8 mouse cellular contexts compared by ENCODE assay signal in genomic region chr5:100821375-100821774, GRCm38 (mm10). TPM values are rescaled to one million over a fixed set of nuclear protein-coding genes. Genes with fewer than 3 reads are reported as not detected.
A peak's percentile ranks its signal among the peaks of the same experiment; 100 is the strongest.
DNase-seq lines count a peak whose midpoint lies in the region; ATAC-seq and TF ChIP-seq lines count a peak whose summit lies in the region.

No protein-coding gene starts in this region.

- H3K4me3 ChIP-seq in heart, embryonic 14.5 days (ENCODE audit: control insufficient read depth in 1 of 2, insufficient read depth in 1 of 2, low read depth in 1 of 2, low read length in 2 of 2) = peak overlapping the region in 1 of 2 experiments; percentile 84; a peak in 2 of 4 replicates
- peak overlapping the region; percentile 90; the same call in 1 of the 2 replicates for H3K4me3 ChIP-seq in G1E (ENCODE audit: low read depth, low read length)
- H3K4me3 ChIP-seq in hindbrain, embryonic 11.5 days (ENCODE audit: low read depth, low read length) = no peak overlapping the region

- peak overlapping the region; percentile 97 for H3K9ac ChIP-seq in heart, embryonic 14.5 days (ENCODE audit: low read length)
- H3K9ac ChIP-seq in hindbrain, embryonic 11.5 days (ENCODE audit: low read depth, low read length) = no peak overlapping the region

- no peak overlapping the region for H3K27ac ChIP-seq in heart, embryonic 14.5 days (replicated peaks in 1 of 2; ENCODE audit: control insufficient read depth in 1 of 2, insufficient read depth in 1 of 2, low read depth in 2 of 2, low read length in 2 of 2)
- no peak overlapping the region for H3K27ac ChIP-seq in hindbrain, embryonic 11.5 days (ENCODE audit: low read depth, low read length)

- DNase-seq in heart, adult 9 months (ENCODE audit: low spot score in 2 of 2) = no peak
- DNase-seq in G1E (ENCODE audit: low spot score) = peak; percentile 37
- peak; percentile 6 for DNase-seq in hindbrain, embryonic 11.5 days (ENCODE audit: low spot score)
- DNase-seq in frontal cortex, adult 2 months (ENCODE audit: extremely low spot score in 1 of 2, low spot score in 1 of 2) = no peak
- DNase-seq in urinary bladder, postnatal 4 days (ENCODE audit: low spot score in 2 of 2) = no peak
- no peak for DNase-seq in cerebellum, adult 18-20 months

- peaks cover 21% of the 10 kb centered on the region for H3K36me3 ChIP-seq in heart, embryonic 14.5 days (ENCODE audit: control insufficient read depth, insufficient read depth, low read length)
- H3K36me3 ChIP-seq in G1E (replicated peaks) = peaks cover 25% of the 10 kb centered on the region
- no peaks in the 10 kb centered on the region for H3K36me3 ChIP-seq in hindbrain, embryonic 11.5 days (ENCODE audit: control insufficient read depth, insufficient read depth, low read length)

- H3K4me1 ChIP-seq in heart, embryonic 14.5 days (ENCODE audit: control insufficient read depth in 2 of 2, insufficient read depth in 2 of 2, low read length in 2 of 2) = peaks cover 0 to 8% of the 10 kb centered on the region in 2 experiments; a peak in 2 of 4 replicates
- peaks cover 21% of the 10 kb centered on the region for H3K4me1 ChIP-seq in G1E (ENCODE audit: insufficient read depth, low read depth, low read length)
- 0 out of 2 replicates have a peak, but pooled peaks cover 2% of the 10 kb centered on the region for H3K4me1 ChIP-seq in hindbrain, embryonic 11.5 days (replicated peaks; ENCODE audit: control insufficient read depth, insufficient read depth, low read length)

- H3K4me2 ChIP-seq in heart, embryonic 14.5 days (ENCODE audit: low read length) = peak overlapping the region; percentile 78
- peak overlapping the region; percentile 85; the same call in 1 of the 2 replicates for H3K4me2 ChIP-seq in hindbrain, embryonic 11.5 days (replicated peaks; ENCODE audit: low read depth, low read length)

- no peak for ATAC-seq in heart, embryonic 14.5 days (ENCODE audit: insufficient number of reproducible peaks, insufficient read depth, low FRiP score, low read depth)
- ATAC-seq in G1E (ENCODE audit: extremely low read depth, insufficient number of reproducible peaks, low FRiP score, poor library complexity, severe bottlenecking) = no peak
- ATAC-seq in hindbrain, embryonic 11.5 days (ENCODE audit: low FRiP score) = no peak
- peak; percentile 55 for ATAC-seq in megakaryocyte progenitor cell, adult 5-6 weeks (replicated peaks; ENCODE audit: poor library complexity)

- H3K9me3 ChIP-seq in heart, embryonic 14.5 days (ENCODE audit: control insufficient read depth, low read length) = no peaks in the 10 kb centered on the region
- no peaks in the 10 kb centered on the region for H3K9me3 ChIP-seq in G1E (replicated peaks)
- H3K9me3 ChIP-seq in hindbrain, embryonic 11.5 days (ENCODE audit: control insufficient read depth, low read length) = no peaks in the 10 kb centered on the region

- no peak for TF ChIP-seq CTCF in G1E (IDR thresholded peaks at IDR 0.05; ENCODE audit: low read depth, low read length)

- no peaks in the 10 kb centered on the region for H3K27me3 ChIP-seq in heart, embryonic 14.5 days (ENCODE audit: control insufficient read depth, insufficient read depth, low read length)
- peaks cover 7% of the 10 kb centered on the region; the same call in 1 of the 2 replicates for H3K27me3 ChIP-seq in G1E (ENCODE audit: insufficient read depth, low read length)
- no peaks in the 10 kb centered on the region for H3K27me3 ChIP-seq in hindbrain, embryonic 11.5 days (ENCODE audit: control insufficient read depth, insufficient read depth, low read length)

- 78% methylated on average over 8 of the region's 8 CpGs for WGBS in heart, embryonic 14.5 days
- 84% methylated on average over 8 of the region's 8 CpGs for WGBS in hindbrain, embryonic 11.5 days

RNA-seq across cellular contexts. Expression of gene Abraxas1, which starts 0.6 kb away (rescaled TPM):
- polyA plus RNA-seq in heart, embryonic 14.5 days (2014; fragmentation: Nextera tagmentation; extraction: Ambion mirVana) = 32.3 and 33.8 TPM in 2 replicates
- total RNA-seq in G1E (2014; fragmentation: Nextera tagmentation) (54.0 and 61.7 TPM in 2 replicates), G1E (2017) (40.5 and 40.8 TPM in 2 replicates)
- 12.6 and 14.6 TPM in 2 replicates for polyA plus RNA-seq in G1E (2012)
- 22.7 and 25.1 TPM in 2 replicates for polyA plus RNA-seq in hindbrain, embryonic 11.5 days (2014; fragmentation: Nextera tagmentation; extraction: Ambion mirVana)
- total RNA-seq in megakaryocyte progenitor cell, adult 5-6 weeks (2015) = 25.6 and 33.5 TPM in 2 replicates
- 33.9 and 44.7 TPM in 2 replicates for total RNA-seq in megakaryocyte progenitor cell, adult 5-6 weeks (2017)
- polyA plus RNA-seq in frontal cortex, adult 2 months (2012; rRNA removed) = 8.4 and 8.9 TPM in 2 replicates

RNA-seq across cellular contexts. Expression of gene Mrps18c, which starts 22.9 kb away (rescaled TPM):
- polyA plus RNA-seq in heart, embryonic 14.5 days (2014; fragmentation: Nextera tagmentation; extraction: Ambion mirVana) = 154 and 159 TPM in 2 replicates
- total RNA-seq in G1E (2014; fragmentation: Nextera tagmentation) = 42.4 and 55.2 TPM in 2 replicates
- 191 and 212 TPM in 2 replicates for total RNA-seq in G1E (2017)
- 6.7 and 9.0 TPM in 2 replicates for polyA plus RNA-seq in G1E (2012)
- polyA plus RNA-seq in hindbrain, embryonic 11.5 days (2014; fragmentation: Nextera tagmentation; extraction: Ambion mirVana) = 167 TPM in 2 replicates
- 97.1 and 108 TPM in 2 replicates for total RNA-seq in megakaryocyte progenitor cell, adult 5-6 weeks (2015)
- 176 and 192 TPM in 2 replicates for total RNA-seq in megakaryocyte progenitor cell, adult 5-6 weeks (2017)
- polyA plus RNA-seq in frontal cortex, adult 2 months (2012; rRNA removed) = 46.7 and 48.2 TPM in 2 replicates

RNA-seq across cellular contexts. Expression of gene Helq, which starts 23.0 kb away (rescaled TPM):
- 8.6 and 12.2 TPM in 2 replicates for polyA plus RNA-seq in heart, embryonic 14.5 days (2014; fragmentation: Nextera tagmentation; extraction: Ambion mirVana)
- total RNA-seq in G1E (2014; fragmentation: Nextera tagmentation) (59.6 and 74.0 TPM in 2 replicates), G1E (2017) (26.3 and 33.2 TPM in 2 replicates)
- polyA plus RNA-seq in G1E (2012) = 16.3 and 18.6 TPM in 2 replicates
- 18.2 and 24.8 TPM in 2 replicates for polyA plus RNA-seq in hindbrain, embryonic 11.5 days (2014; fragmentation: Nextera tagmentation; extraction: Ambion mirVana)
- 17.5 and 29.2 TPM in 2 replicates for total RNA-seq in megakaryocyte progenitor cell, adult 5-6 weeks (2015)
- 20.3 and 21.2 TPM in 2 replicates for total RNA-seq in megakaryocyte progenitor cell, adult 5-6 weeks (2017)
- polyA plus RNA-seq in frontal cortex, adult 2 months (2012; rRNA removed) = 37.6 and 38.1 TPM in 2 replicates

RNA-seq across cellular contexts. Expression of gene Gpat3, which starts 24.1 kb away (rescaled TPM):
- polyA plus RNA-seq in heart, embryonic 14.5 days (2014; fragmentation: Nextera tagmentation; extraction: Ambion mirVana) = 12.1 and 14.9 TPM in 2 replicates
- not detected in 2 replicates for total RNA-seq in G1E (2014; fragmentation: Nextera tagmentation)
- 0.06 and 0.16 TPM in 2 replicates for total RNA-seq in G1E (2017)
- polyA plus RNA-seq in G1E (2012) = not detected in 2 replicates
- 0.33 and 0.62 TPM in 2 replicates for polyA plus RNA-seq in hindbrain, embryonic 11.5 days (2014; fragmentation: Nextera tagmentation; extraction: Ambion mirVana)
- total RNA-seq in megakaryocyte progenitor cell, adult 5-6 weeks (2015) = 0.07 TPM in 1 of 2 replicates, not detected in the other
- total RNA-seq in megakaryocyte progenitor cell, adult 5-6 weeks (2017) = 0.27 and 0.37 TPM in 2 replicates
- 1.4 and 1.8 TPM in 2 replicates for polyA plus RNA-seq in frontal cortex, adult 2 months (2012; rRNA removed)

Comparison
In these comparisons a context has a peak if more than half of its experiments do, and no peak if none do; other contexts are left out.
1. DNase-seq: peak in G1E (single experiment) and hindbrain, embryonic 11.5 days (single experiment); none in heart, adult 9 months (0 of 2), frontal cortex, adult 2 months (0 of 2), urinary bladder, postnatal 4 days (0 of 2) and cerebellum, adult 18-20 months (0 of 2).